Mouse (Mus musculus) liver, embryonic 16.5 days (tissue): ENCODE results near the gene Stambpl1. TPM values are rescaled to one million over a fixed set of nuclear protein-coding genes. Genes with fewer than 3 reads are reported as not detected.

Source experiments
- ATAC-seq: fragments of 200-750 bp; cut with Nextera tagmentation; 2 replicates; pipeline ENCODE4 v1.8.0; 2017; ENCODE audit warnings: low read depth, mild to moderate bottlenecking, moderate number of reproducible peaks, moderate library complexity
- H3K27ac ChIP-seq: fragments of 300-500 bp; sonication (generic); 2 replicates; pipeline ENCODE4 v1.5.1; 2014; ENCODE audit warnings: mild to moderate bottlenecking, low read length
- H3K27me3 ChIP-seq: fragments of 300-500 bp; sonication (generic); 2 replicates; pipeline ENCODE4 v1.6.1; 2014; ENCODE audit warnings: low read depth, low read length, mixed read lengths; ENCODE audit not compliant: control insufficient read depth, insufficient read depth
- H3K36me3 ChIP-seq: fragments of 300-500 bp; sonication (generic); 2 replicates; pipeline ENCODE4 v1.6.1; 2014; ENCODE audit warnings: mild to moderate bottlenecking; ENCODE audit not compliant: control insufficient read depth, insufficient read depth
- H3K4me1 ChIP-seq: fragments of 300-500 bp; sonication (generic); 2 replicates; pipeline ENCODE4 v1.6.1; 2014; ENCODE audit warnings: low read depth, low read length, mixed read lengths; ENCODE audit not compliant: control insufficient read depth
- H3K4me2 ChIP-seq: fragments of 300-500 bp; sonication (generic); 2 replicates; pipeline ENCODE4 v1.6.1; 2014; ENCODE audit warnings: low read depth, low read length, mixed read lengths
- H3K4me3 ChIP-seq: fragments of 300-500 bp; sonication (generic); 2 replicates; pipeline ENCODE4 v1.5.1; 2014; ENCODE audit warnings: low read depth, mild to moderate bottlenecking, low read length
- H3K9ac ChIP-seq: fragments of 300-500 bp; sonication (generic); 2 replicates; pipeline ENCODE4 v1.6.1; 2014; ENCODE audit warnings: low read depth, low read length
- H3K9me3 ChIP-seq: fragments of 300-500 bp; sonication (generic); replicated peaks from 2 replicates; pipeline ENCODE4 v1.6.1; 2016; ENCODE audit warnings: low read length; ENCODE audit not compliant: control insufficient read depth
- WGBS: fragments of 180-500 bp; shearing (Covaris S2); extraction: QIAGEN DNeasy Blood & Tissue Kit; methylation state at CpG from one replicate; pipeline ENCODE4 v1.1.7; 2014; ENCODE audit not compliant: insufficient replicate concordance; 5-methylcytosine and 5-hydroxymethylcytosine counted together
- polyA plus RNA-seq: library from polyadenylated mRNA; unstranded; fragments of >200 nt; fragmentation: Nextera tagmentation; extraction: Ambion mirVana; gene quantifications from 2 replicates; pipeline ENCODE4 v1.2.1, GENCODE M21; 2015

Gene Stambpl1
- polyA plus RNA-seq, 1 experiment from 2014 or later: 6.2 TPM

- H3K27me3 ChIP-seq: no peaks in the 10 kb centered on the region
- 55% methylated on average over 3 of the region's 3 CpGs for WGBS
- no peak overlapping the region for H3K4me2 ChIP-seq
Observed at GRCm38 (mm10) chr19:34209031-34209430, 17.0 kb downstream of the Stambpl1 start.

GRCm38 (mm10) chr19:34209930-34210581 is 18.0 kb downstream of the Stambpl1 start:
- no peak overlapping the region for H3K4me3 ChIP-seq
- no peaks in the 10 kb centered on the region for H3K27me3 ChIP-seq
- H3K9me3 ChIP-seq: no peaks in the 10 kb centered on the region
- H3K4me2 ChIP-seq: no peak overlapping the region
- H3K27ac ChIP-seq: no peak overlapping the region
- 61% methylated on average over 8 of the region's 8 CpGs for WGBS
- no peaks in the 10 kb centered on the region; the same call in 1 of the 2 replicates for H3K4me1 ChIP-seq
- ATAC-seq: no peak
- H3K36me3 ChIP-seq: no peaks in the 10 kb centered on the region
- H3K9ac ChIP-seq: no peak overlapping the region

More at GRCm38 (mm10) chr19:34209031-34209430, 17.0 kb downstream of the Stambpl1 start:
- Histone ChIP-seq H3K36me3 (no peaks in the 10 kb centered on the region), H3K27ac (no peak overlapping the region), H3K4me1 (no peaks in the 10 kb centered on the region; the same call in 1 of the 2 replicates), H3K4me3 (no peak overlapping the region), H3K9ac (no peak overlapping the region), H3K9me3 (no peaks in the 10 kb centered on the region)
- ATAC-seq: no peak

- H3K27ac ChIP-seq: no peak overlapping the region
- no peaks in the 10 kb centered on the region for H3K36me3 ChIP-seq
- ATAC-seq: no peak
- H3K9ac ChIP-seq: no peak overlapping the region
- no peaks in the 10 kb centered on the region for H3K9me3 ChIP-seq
- no peaks in the 10 kb centered on the region for H3K27me3 ChIP-seq
- no peaks in the 10 kb centered on the region; the same call in 1 of the 2 replicates for H3K4me1 ChIP-seq
- no peak overlapping the region for H3K4me2 ChIP-seq
- no peak overlapping the region for H3K4me3 ChIP-seq
- 43% methylated on average over 2 of the region's 2 CpGs for WGBS
Observed at GRCm38 (mm10) chr19:34210841-34211240, 18.8 kb downstream of the Stambpl1 start.

DNA sequence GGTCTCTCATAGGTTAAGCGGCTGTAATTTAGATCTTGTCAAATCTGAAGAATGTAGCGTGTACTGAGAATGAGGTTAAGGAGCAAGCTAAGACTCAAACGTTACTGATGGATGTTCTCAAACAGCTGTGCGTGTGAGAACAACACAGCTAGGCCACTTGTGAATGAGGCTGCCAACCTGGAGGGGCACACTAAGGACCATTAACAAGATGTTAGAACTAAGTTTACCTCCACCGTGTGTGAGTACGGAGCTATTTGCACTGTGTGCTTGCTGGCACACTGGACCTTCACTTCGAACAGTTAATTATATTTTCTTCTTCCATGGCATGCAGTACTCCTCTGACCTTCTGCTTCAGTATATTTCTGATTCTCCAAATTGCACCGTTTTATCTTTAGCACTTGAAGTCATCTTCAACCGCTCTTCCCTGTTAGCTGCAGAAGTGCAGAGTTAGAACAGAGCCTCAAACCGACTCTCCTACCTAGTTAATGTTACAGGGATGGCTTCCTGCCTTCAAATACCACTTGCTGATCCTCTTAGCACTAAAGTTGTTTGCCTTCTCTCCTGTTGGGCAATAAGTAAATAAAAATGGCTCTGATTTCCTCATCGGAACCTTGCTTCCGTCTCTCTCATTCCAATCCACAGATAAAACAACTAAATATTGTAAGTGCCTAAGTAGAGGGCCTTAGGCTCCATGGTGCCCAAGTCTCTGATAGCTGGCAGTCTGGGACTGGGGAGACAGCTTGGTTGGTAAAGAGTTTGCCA is 20.6 kb downstream of the Stambpl1 start:
- Histone ChIP-seq H3K4me2 (peak overlapping the region; percentile 7; the same call in 1 of the 2 replicates), H3K27ac (peak overlapping the region; percentile 66)
- WGBS: 60% methylated on average over 12 of the region's 12 CpGs

GRCm38 (mm10) chr19:34213251-34213645 is 21.2 kb downstream of the Stambpl1 start:
- peak; percentile 84 for ATAC-seq
- Histone ChIP-seq H3K4me2 (no peak overlapping the region), H3K4me3 (no peak overlapping the region), H3K9ac (no peak overlapping the region), H3K27ac (peak overlapping the region; percentile 66), H3K27me3 (no peaks in the 10 kb centered on the region), H3K4me1 (no peaks in the 10 kb centered on the region; the same call in 1 of the 2 replicates), H3K9me3 (no peaks in the 10 kb centered on the region), H3K36me3 (no peaks in the 10 kb centered on the region)

More for the DNA sequence above, 20.6 kb downstream of the Stambpl1 start:
- H3K9ac ChIP-seq: no peak overlapping the region
- no peaks in the 10 kb centered on the region for H3K9me3 ChIP-seq
- no peaks in the 10 kb centered on the region for H3K27me3 ChIP-seq
- no peaks in the 10 kb centered on the region for H3K36me3 ChIP-seq
- no peaks in the 10 kb centered on the region; the same call in 1 of the 2 replicates for H3K4me1 ChIP-seq
- peak; percentile 72 for ATAC-seq
- no peak overlapping the region for H3K4me3 ChIP-seq

- H3K9ac ChIP-seq: no peak overlapping the region
- H3K27ac ChIP-seq: no peak overlapping the region
- H3K4me3 ChIP-seq: no peak overlapping the region
- no peak overlapping the region for H3K4me2 ChIP-seq
- no peaks in the 10 kb centered on the region; the same call in 1 of the 2 replicates for H3K4me1 ChIP-seq
- no peaks in the 10 kb centered on the region for H3K36me3 ChIP-seq
- no peak for ATAC-seq
- no peaks in the 10 kb centered on the region for H3K9me3 ChIP-seq
- no peaks in the 10 kb centered on the region for H3K27me3 ChIP-seq
- WGBS: 34% methylated on average over 4 of the region's 4 CpGs
Observed at GRCm38 (mm10) chr19:34214136-34214535, 22.1 kb downstream of the Stambpl1 start.

DNA sequence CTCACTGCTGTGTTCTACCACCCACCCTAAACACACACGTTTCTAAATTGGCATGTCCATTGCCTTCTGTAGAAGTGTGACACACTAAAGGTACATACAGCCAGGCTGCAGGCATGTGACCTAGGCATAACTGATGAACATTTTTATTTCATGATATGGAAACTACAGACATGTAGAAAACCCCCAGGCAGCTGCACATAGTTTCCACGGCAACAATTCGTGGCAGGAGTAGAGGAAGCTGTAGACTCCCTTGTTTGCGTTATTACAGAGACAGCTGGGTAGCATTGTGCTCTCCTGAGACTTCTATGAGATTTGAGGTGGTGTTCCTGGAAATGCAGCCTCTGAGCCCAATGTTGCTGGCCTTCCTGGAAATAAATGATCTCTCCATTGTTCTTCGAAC is 24.9 kb downstream of the Stambpl1 start:
- Histone ChIP-seq H3K27me3 (no peaks in the 10 kb centered on the region), H3K4me3 (no peak overlapping the region), H3K4me1 (no peaks in the 10 kb centered on the region; the same call in 1 of the 2 replicates), H3K27ac (no peak overlapping the region), H3K9ac (no peak overlapping the region), H3K4me2 (no peak overlapping the region), H3K9me3 (no peaks in the 10 kb centered on the region), H3K36me3 (no peaks in the 10 kb centered on the region)
- WGBS: 57% methylated on average over 5 of the region's 5 CpGs
- ATAC-seq: no peak

DNA sequence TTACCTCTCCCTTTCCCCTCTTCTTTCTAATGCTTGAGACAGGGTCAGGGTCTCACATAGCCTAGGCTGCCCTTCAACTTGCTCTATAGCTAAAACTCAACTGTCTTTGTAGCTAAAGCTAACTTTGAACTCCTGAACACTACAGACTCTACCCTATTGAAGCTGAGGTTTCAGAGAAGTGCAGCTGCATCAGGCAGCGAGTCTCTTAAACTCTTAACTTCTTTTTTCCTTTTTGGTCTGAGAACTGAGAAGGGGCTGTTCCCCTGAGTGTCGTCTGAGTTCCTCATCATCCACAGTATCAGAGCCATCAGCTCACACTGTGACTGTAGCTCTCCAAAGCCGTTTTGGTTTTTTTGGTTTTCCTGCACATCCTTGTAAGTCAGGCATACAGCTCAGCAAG is 25.7 kb downstream of the Stambpl1 start:
- Histone ChIP-seq H3K9ac (no peak overlapping the region), H3K27me3 (no peaks in the 10 kb centered on the region), H3K4me1 (no peaks in the 10 kb centered on the region), H3K4me3 (no peak overlapping the region), H3K4me2 (no peak overlapping the region), H3K27ac (no peak overlapping the region), H3K36me3 (no peaks in the 10 kb centered on the region), H3K9me3 (no peaks in the 10 kb centered on the region)
- 38% methylated on average over 3 of the region's 3 CpGs for WGBS
- no peak for ATAC-seq
